In genomic region chr7:28268042-28268531, GRCm38 (mm10) we compare ENCODE assay signal across 9 mouse cellular contexts. TPM values are rescaled to one million over a fixed set of nuclear protein-coding genes. Genes with fewer than 3 reads are reported as not detected.
DNase-seq lines count a peak whose midpoint lies in the region; ATAC-seq and TF ChIP-seq lines count a peak whose summit lies in the region.
"Had no signal": no experiment of that assay in that cellular context is flagged by ENCODE, and none has a peak within 500 bp of the region (broad histone marks: within the 10 kb centered on the region; RNA-seq: fewer than 3 reads in every experiment).

No protein-coding gene starts in this region.

- peaks cover 31% of the 10 kb centered on the region for H3K27me3 ChIP-seq in erythroblast, embryonic 14.5 days (ENCODE audit: control insufficient read depth)
- H3K27me3 ChIP-seq in embryonic facial prominence, embryonic 10.5 days (replicated peaks; ENCODE audit: low read depth, poor library complexity, severe bottlenecking), result no peaks in the 10 kb centered on the region
- H3K27me3 ChIP-seq in kidney, adult 2 months (replicated peaks; ENCODE audit: control insufficient read depth, insufficient read depth, low read length), result no peaks in the 10 kb centered on the region
- H3K27me3 ChIP-seq in limb, embryonic 15.5 days, result no peaks in the 10 kb centered on the region
- no peaks in the 10 kb centered on the region for H3K27me3 ChIP-seq in midbrain, embryonic 16.5 days (ENCODE audit: control insufficient read depth, insufficient read depth, low read depth, low read length)
- no peaks in the 10 kb centered on the region for H3K27me3 ChIP-seq in stomach, embryonic 15.5 days (replicated peaks)

- peak overlapping the region; percentile 95 for H3K27ac ChIP-seq in embryonic facial prominence, embryonic 10.5 days (replicated peaks)
- peak overlapping the region; percentile 54; the same call in 1 of the 2 replicates for H3K27ac ChIP-seq in kidney, adult 2 months (ENCODE audit: insufficient read depth, low read depth, low read length)
- peak overlapping the region; percentile 91 for H3K27ac ChIP-seq in limb, embryonic 15.5 days
- H3K27ac ChIP-seq in midbrain, embryonic 16.5 days (ENCODE audit: low read length), result peak overlapping the region; percentile 94
- H3K27ac ChIP-seq in stomach, embryonic 15.5 days, result peak overlapping the region; percentile 86

- peaks cover 12% of the 10 kb centered on the region for H3K4me1 ChIP-seq in erythroblast, embryonic 14.5 days (ENCODE audit: control insufficient read depth)
- peaks cover 8% of the 10 kb centered on the region for H3K4me1 ChIP-seq in embryonic facial prominence, embryonic 10.5 days
- H3K4me1 ChIP-seq in kidney, adult 2 months (ENCODE audit: control insufficient read depth, insufficient read depth, low read length), result 0 out of 2 replicates have a peak, but pooled peaks cover 2% of the 10 kb centered on the region
- H3K4me1 ChIP-seq in limb, embryonic 15.5 days, result peaks cover 10% of the 10 kb centered on the region
- H3K4me1 ChIP-seq in midbrain, embryonic 16.5 days (ENCODE audit: control insufficient read depth, insufficient read depth, low read length), result peaks cover 13% of the 10 kb centered on the region
- H3K4me1 ChIP-seq in stomach, embryonic 15.5 days, result 0 out of 2 replicates have a peak, but pooled peaks cover 4% of the 10 kb centered on the region

- H3K9me3 ChIP-seq in erythroblast, embryonic 14.5 days (ENCODE audit: control insufficient read depth, low read length), result peaks cover 5% of the 10 kb centered on the region; the same call in 1 of the 2 replicates
- H3K9me3 ChIP-seq in embryonic facial prominence, embryonic 10.5 days, result peaks cover 6% of the 10 kb centered on the region; the same call in 1 of the 2 replicates
- no peaks in the 10 kb centered on the region for H3K9me3 ChIP-seq in limb, embryonic 15.5 days
- no peaks in the 10 kb centered on the region for H3K9me3 ChIP-seq in midbrain, embryonic 16.5 days (replicated peaks; ENCODE audit: control insufficient read depth, low read length, poor library complexity, severe bottlenecking)
- no peaks in the 10 kb centered on the region for H3K9me3 ChIP-seq in stomach, embryonic 15.5 days

- no peak for TF ChIP-seq POLR2A in kidney, adult 2 months (IDR thresholded peaks at IDR 0.05; ENCODE audit: low read depth, low read length)

- no peak for ATAC-seq in erythroblast, adult 5-6 weeks (replicated peaks; ENCODE audit: low FRiP score, poor library complexity, severe bottlenecking)
- ATAC-seq in limb, embryonic 15.5 days (ENCODE audit: insufficient number of reproducible peaks, low FRiP score, low TSS enrichment, low read depth), result peak; percentile 61
- ATAC-seq in midbrain, embryonic 16.5 days, result peak; percentile 80
- peak; percentile 61 for ATAC-seq in stomach, embryonic 15.5 days (ENCODE audit: insufficient read depth, low FRiP score, low read depth)

- peak overlapping the region; percentile 65 for H3K4me3 ChIP-seq in erythroblast, embryonic 14.5 days (replicated peaks)
- H3K4me3 ChIP-seq in embryonic facial prominence, embryonic 10.5 days, result peak overlapping the region; percentile 86
- H3K4me3 ChIP-seq in kidney, adult 2 months (ENCODE audit: insufficient read depth, low read depth, low read length), result peak overlapping the region; percentile 99
- peak overlapping the region; percentile 94 for H3K4me3 ChIP-seq in limb, embryonic 15.5 days
- peak overlapping the region; percentile 70 for H3K4me3 ChIP-seq in midbrain, embryonic 16.5 days (ENCODE audit: low read depth, low read length)
- peak overlapping the region; percentile 86 for H3K4me3 ChIP-seq in stomach, embryonic 15.5 days (replicated peaks)

- no peaks in the 10 kb centered on the region for H3K36me3 ChIP-seq in erythroblast, embryonic 14.5 days (ENCODE audit: control insufficient read depth)
- H3K36me3 ChIP-seq in embryonic facial prominence, embryonic 10.5 days (replicated peaks), result peaks cover 38% of the 10 kb centered on the region
- no peaks in the 10 kb centered on the region for H3K36me3 ChIP-seq in kidney, adult 2 months (ENCODE audit: control insufficient read depth, insufficient read depth, low read length)
- H3K36me3 ChIP-seq in limb, embryonic 15.5 days, result peaks cover 28% of the 10 kb centered on the region
- H3K36me3 ChIP-seq in midbrain, embryonic 16.5 days (ENCODE audit: control insufficient read depth, insufficient read depth, low read length), result no peaks in the 10 kb centered on the region; the same call in 1 of the 2 replicates
- H3K36me3 ChIP-seq in stomach, embryonic 15.5 days, result peaks cover 7% of the 10 kb centered on the region; the same call in 1 of the 2 replicates

- peak; percentile 78 for DNase-seq in embryonic facial prominence, embryonic 10.5 days (ENCODE audit: low spot score)
- peak; percentile 53 for DNase-seq in heart, adult 9 months (ENCODE audit: low spot score in 2 of 2)
- DNase-seq in kidney, adult 2 months, result peak; percentile 67

- peak overlapping the region; percentile 97 for H3K9ac ChIP-seq in limb, embryonic 15.5 days
- peak overlapping the region; percentile 90 for H3K9ac ChIP-seq in midbrain, embryonic 16.5 days (ENCODE audit: low read depth, low read length)
- H3K9ac ChIP-seq in stomach, embryonic 15.5 days, result peak overlapping the region; percentile 98

- TF ChIP-seq CTCF in kidney, adult 2 months (conservative IDR thresholded peaks at IDR 0.05; ENCODE audit: insufficient read depth, insufficient read length, low read depth, low read length), result no peak

- peak overlapping the region; percentile 68 for H3K4me2 ChIP-seq in limb, embryonic 15.5 days
- peak overlapping the region; percentile 78 for H3K4me2 ChIP-seq in midbrain, embryonic 16.5 days (ENCODE audit: low read length)
- H3K4me2 ChIP-seq in stomach, embryonic 15.5 days, result peak overlapping the region; percentile 67

- whole genome bisulfite sequencing in embryonic facial prominence, embryonic 10.5 days, result 2% methylated on average over 61 of the region's 62 CpGs
- WGBS in kidney, adult 2 months, result 6% methylated on average over 53 of the region's 62 CpGs
- under 1% methylated on average over 60 of the region's 62 CpGs for WGBS in limb, embryonic 15.5 days
- WGBS in midbrain, embryonic 16.5 days, result under 1% methylated on average over 42 of the region's 62 CpGs
- WGBS in stomach, embryonic 15.5 days, result under 1% methylated on average over 48 of the region's 62 CpGs

RNA-seq across cellular contexts. Expression of gene Eid2, which starts 0.4 kb away (rescaled TPM):
- 0.13 TPM in 1 of 2 replicates, not detected in the other for polyA plus RNA-seq in erythroblast, embryonic 14.5 days (2012)
- not detected in 2 replicates for total RNA-seq in erythroblast, adult 5-6 weeks (2015; ENCODE audit: low replicate concordance)
- 0.34 and 0.42 TPM in 2 replicates for total RNA-seq in erythroblast, adult 5-6 weeks (2017; ENCODE audit: low replicate concordance)
- 2.0 and 2.7 TPM in 2 replicates for polyA plus RNA-seq in embryonic facial prominence, embryonic 10.5 days (2016; fragmentation: Nextera tagmentation; extraction: Ambion mirVana)
- polyA plus RNA-seq in kidney, adult 2 months (2012; rRNA removed), result 5.2 and 5.7 TPM in 2 replicates
- 2.8 and 3.5 TPM in 2 replicates for polyA plus RNA-seq in limb, embryonic 15.5 days (2015; fragmentation: Nextera tagmentation; extraction: Ambion mirVana)
- 3.5 and 4.3 TPM in 2 replicates for polyA plus RNA-seq in midbrain, embryonic 16.5 days (2015; fragmentation: Nextera tagmentation; extraction: Ambion mirVana)
- 8.2 and 8.6 TPM in 2 replicates for polyA plus RNA-seq in stomach, embryonic 15.5 days (2015; fragmentation: Nextera tagmentation; extraction: Ambion mirVana)

RNA-seq across cellular contexts. Expression of gene Eid2b, which starts 9.5 kb away (rescaled TPM):
- 0.60 and 0.94 TPM in 2 replicates for polyA plus RNA-seq in erythroblast, embryonic 14.5 days (2012)
- total RNA-seq in erythroblast, adult 5-6 weeks (2015; ENCODE audit: low replicate concordance), result 0.58 TPM in 1 of 2 replicates, not detected in the other
- 1.7 and 3.0 TPM in 2 replicates for total RNA-seq in erythroblast, adult 5-6 weeks (2017; ENCODE audit: low replicate concordance)
- polyA plus RNA-seq in embryonic facial prominence, embryonic 10.5 days (2016; fragmentation: Nextera tagmentation; extraction: Ambion mirVana), result 9.3 and 9.7 TPM in 2 replicates
- 7.7 and 10.2 TPM in 2 replicates for polyA plus RNA-seq in kidney, adult 2 months (2012; rRNA removed)
- polyA plus RNA-seq in limb, embryonic 15.5 days (2015; fragmentation: Nextera tagmentation; extraction: Ambion mirVana), result 12.6 and 12.8 TPM in 2 replicates
- 44.2 and 44.8 TPM in 2 replicates for polyA plus RNA-seq in midbrain, embryonic 16.5 days (2015; fragmentation: Nextera tagmentation; extraction: Ambion mirVana)
- polyA plus RNA-seq in stomach, embryonic 15.5 days (2015; fragmentation: Nextera tagmentation; extraction: Ambion mirVana), result 11.5 and 12.0 TPM in 2 replicates

RNA-seq across cellular contexts. Expression of gene Selenov, which starts 22.9 kb away (rescaled TPM):
- not detected in 2 replicates for polyA plus RNA-seq in erythroblast, embryonic 14.5 days (2012)
- not detected in 2 replicates for total RNA-seq in erythroblast, adult 5-6 weeks (2015; ENCODE audit: low replicate concordance)
- not detected in 2 replicates for total RNA-seq in erythroblast, adult 5-6 weeks (2017; ENCODE audit: low replicate concordance)
- polyA plus RNA-seq in embryonic facial prominence, embryonic 10.5 days (2016; fragmentation: Nextera tagmentation; extraction: Ambion mirVana), result 0.18 and 0.49 TPM in 2 replicates
- polyA plus RNA-seq in kidney, adult 2 months (2012; rRNA removed), result 0.14 TPM in 1 of 2 replicates, not detected in the other
- 1.0 TPM in 1 of 2 replicates, not detected in the other for polyA plus RNA-seq in limb, embryonic 15.5 days (2015; fragmentation: Nextera tagmentation; extraction: Ambion mirVana)
- 1.2 TPM in 2 replicates for polyA plus RNA-seq in midbrain, embryonic 16.5 days (2015; fragmentation: Nextera tagmentation; extraction: Ambion mirVana)
- 0.30 and 0.59 TPM in 2 replicates for polyA plus RNA-seq in stomach, embryonic 15.5 days (2015; fragmentation: Nextera tagmentation; extraction: Ambion mirVana)
- total RNA-seq: hematopoietic stem cell, adult 5-6 weeks had no signal

RNA-seq across cellular contexts. Expression of gene Dll3, which starts 34.0 kb away (rescaled TPM):
- 0.01 TPM in 1 of 2 replicates, not detected in the other for polyA plus RNA-seq in erythroblast, embryonic 14.5 days (2012)
- total RNA-seq in erythroblast, adult 5-6 weeks (2015; ENCODE audit: low replicate concordance), result not detected in 2 replicates
- not detected in 2 replicates for total RNA-seq in erythroblast, adult 5-6 weeks (2017; ENCODE audit: low replicate concordance)
- polyA plus RNA-seq in embryonic facial prominence, embryonic 10.5 days (2016; fragmentation: Nextera tagmentation; extraction: Ambion mirVana), result 7.3 and 13.9 TPM in 2 replicates
- not detected in 2 replicates for polyA plus RNA-seq in kidney, adult 2 months (2012; rRNA removed)
- polyA plus RNA-seq in limb, embryonic 15.5 days (2015; fragmentation: Nextera tagmentation; extraction: Ambion mirVana), result 0.35 and 0.53 TPM in 2 replicates
- polyA plus RNA-seq in midbrain, embryonic 16.5 days (2015; fragmentation: Nextera tagmentation; extraction: Ambion mirVana), result 16.3 and 16.5 TPM in 2 replicates
- 3.8 and 3.9 TPM in 2 replicates for polyA plus RNA-seq in stomach, embryonic 15.5 days (2015; fragmentation: Nextera tagmentation; extraction: Ambion mirVana)
- total RNA-seq: hematopoietic stem cell, adult 5-6 weeks had no signal

RNA-seq across cellular contexts. Expression of gene Timm50, which starts 43.8 kb away (rescaled TPM):
- 15.5 and 15.7 TPM in 2 replicates for polyA plus RNA-seq in erythroblast, embryonic 14.5 days (2012)
- 6.3 and 13.2 TPM in 2 replicates for total RNA-seq in erythroblast, adult 5-6 weeks (2015; ENCODE audit: low replicate concordance)
- 6.7 and 9.4 TPM in 2 replicates for total RNA-seq in erythroblast, adult 5-6 weeks (2017; ENCODE audit: low replicate concordance)
- 215 and 243 TPM in 2 replicates for polyA plus RNA-seq in embryonic facial prominence, embryonic 10.5 days (2016; fragmentation: Nextera tagmentation; extraction: Ambion mirVana)
- polyA plus RNA-seq in kidney, adult 2 months (2012; rRNA removed), result 99.0 and 102 TPM in 2 replicates
- polyA plus RNA-seq in limb, embryonic 15.5 days (2015; fragmentation: Nextera tagmentation; extraction: Ambion mirVana), result 115 and 126 TPM in 2 replicates
- polyA plus RNA-seq in midbrain, embryonic 16.5 days (2015; fragmentation: Nextera tagmentation; extraction: Ambion mirVana), result 119 and 123 TPM in 2 replicates
- 137 and 138 TPM in 2 replicates for polyA plus RNA-seq in stomach, embryonic 15.5 days (2015; fragmentation: Nextera tagmentation; extraction: Ambion mirVana)
